Mouse (Mus musculus) olfactory bulb, adult 2 months (tissue): Measurements from ENCODE around the gene Kng1.
"Not testable (repeated sequence)": the region's sequence is repeated elsewhere in the genome, so short reads cannot be mapped to it uniquely, and the experiment has no call there.

Experiments
- CTCF ChIP-seq: fragments of 200-500 bp; IDR thresholded peaks from 2 replicates; pipeline ENCODE4 v1.5.1; 2012; ENCODE audit warnings: low read depth, mild to moderate bottlenecking, low read length, moderate library complexity; ENCODE audit not compliant: insufficient read depth
- POLR2A ChIP-seq: fragments of 200-500 bp; IDR thresholded peaks from 2 replicates; pipeline ENCODE4 v1.6.1; 2012; ENCODE audit warnings: mild to moderate bottlenecking, low read depth, low read length, moderate library complexity; ENCODE audit not compliant: insufficient read depth

DNA sequence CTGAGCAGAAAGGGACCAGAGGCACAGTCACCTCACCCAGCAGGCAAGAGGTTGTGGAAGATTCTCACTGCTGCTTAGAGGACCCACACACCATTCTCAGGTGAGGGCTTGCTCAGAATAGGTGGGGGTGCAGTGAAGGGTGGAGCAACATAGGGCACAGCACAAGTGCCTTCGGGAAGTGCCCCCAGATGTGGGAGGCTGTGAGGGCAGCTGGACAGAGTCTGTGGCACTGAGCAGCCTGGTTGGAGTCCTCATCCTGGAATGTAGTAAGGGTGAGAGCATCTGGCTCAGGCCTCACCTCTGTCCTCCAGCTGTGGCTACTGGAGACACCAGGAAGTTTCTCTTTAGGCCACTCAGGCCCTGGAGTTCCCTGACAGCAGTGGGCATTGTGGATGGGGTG is 39.2 kb downstream of the Kng1 start:
- not testable (repeated sequence) for TF ChIP-seq POLR2A, CTCF
